Mouse (Mus musculus): ENCODE data around the gene C2cd6. TPM values are rescaled to one million over a fixed set of nuclear protein-coding genes. Genes with fewer than 3 reads are reported as not detected.

The C2cd6 gene
- polyA plus RNA-seq, 1 experiment from 2014 or later = not detected

GRCm38 (mm10) chr1:59056955-59057354, 37.7 kb downstream of the C2cd6 start:
- Histone ChIP-seq H3K4me1 (no peaks in the 10 kb centered on the region), H3K4me2 (no peak overlapping the region), H3K27me3 (no peaks in the 10 kb centered on the region), H3K9me3 (no peaks in the 10 kb centered on the region), H3K4me3 (no peak overlapping the region), H3K36me3 (no peaks in the 10 kb centered on the region), H3K27ac (no peak overlapping the region), H3K9ac (no peak overlapping the region)
- 63% methylated on average over 2 of the region's 2 CpGs for WGBS
- no peak for ATAC-seq (ENCODE audit: insufficient number of reproducible peaks, insufficient read depth, low FRiP score, low TSS enrichment, low read depth)

- no peak for ATAC-seq (ENCODE audit: insufficient number of reproducible peaks, insufficient read depth, low FRiP score, low TSS enrichment, low read depth)
- 62% methylated on average over 2 of the region's 2 CpGs for WGBS
- no peaks in the 10 kb centered on the region for H3K9me3 ChIP-seq
- H3K9ac ChIP-seq = no peak overlapping the region
- no peaks in the 10 kb centered on the region for H3K27me3 ChIP-seq
- H3K4me3 ChIP-seq = no peak overlapping the region
- no peaks in the 10 kb centered on the region for H3K4me1 ChIP-seq
- no peak overlapping the region for H3K4me2 ChIP-seq
- H3K27ac ChIP-seq = no peak overlapping the region
- no peaks in the 10 kb centered on the region for H3K36me3 ChIP-seq
These were observed 43.4 kb downstream of the C2cd6 start for GRCm38 (mm10) chr1:59051306-59051705.

GRCm38 (mm10) chr1:59037723-59038122, 57.0 kb downstream of the C2cd6 start:
- Histone ChIP-seq H3K4me2 (no peak overlapping the region), H3K36me3 (no peaks in the 10 kb centered on the region), H3K9me3 (no peaks in the 10 kb centered on the region), H3K4me1 (no peaks in the 10 kb centered on the region), H3K27me3 (no peaks in the 10 kb centered on the region), H3K27ac (no peak overlapping the region), H3K9ac (no peak overlapping the region), H3K4me3 (no peak overlapping the region)
- no peak for ATAC-seq (ENCODE audit: insufficient number of reproducible peaks, insufficient read depth, low FRiP score, low TSS enrichment, low read depth)
- WGBS = 66% methylated on average over 5 of the region's 5 CpGs

- Histone ChIP-seq H3K27ac (no peak overlapping the region), H3K36me3 (no peaks in the 10 kb centered on the region), H3K27me3 (no peaks in the 10 kb centered on the region), H3K4me3 (no peak overlapping the region), H3K4me2 (no peak overlapping the region), H3K4me1 (no peaks in the 10 kb centered on the region), H3K9me3 (peaks cover 5% of the 10 kb centered on the region; the same call in 1 of the 2 replicates), H3K9ac (no peak overlapping the region)
- 79% methylated on average over 3 of the region's 3 CpGs for WGBS
- ATAC-seq (ENCODE audit: insufficient number of reproducible peaks, insufficient read depth, low FRiP score, low TSS enrichment, low read depth) = no peak
These were observed 73.1 kb downstream of the C2cd6 start for GRCm38 (mm10) chr1:59021556-59021955.

GRCm38 (mm10) chr1:59009250-59009649, 85.5 kb downstream of the C2cd6 start:
- Histone ChIP-seq H3K27ac (no peak overlapping the region), H3K4me2 (no peak overlapping the region), H3K27me3 (no peaks in the 10 kb centered on the region), H3K4me1 (no peaks in the 10 kb centered on the region), H3K9ac (no peak overlapping the region), H3K36me3 (no peaks in the 10 kb centered on the region), H3K9me3 (no peaks in the 10 kb centered on the region), H3K4me3 (no peak overlapping the region)
- 29% methylated on average over 4 of the region's 4 CpGs for WGBS
- ATAC-seq (ENCODE audit: insufficient number of reproducible peaks, insufficient read depth, low FRiP score, low TSS enrichment, low read depth) = no peak

Other genes starting within 250 kb of the C2cd6 start
- 11.3 and 12.2 TPM in 2 replicates for gene Trak2, start 121.5 kb downstream of the C2cd6 start, polyA plus RNA-seq (2015; fragmentation: Nextera tagmentation; extraction: Ambion mirVana)
- 29.8 and 30.7 TPM in 2 replicates for gene Stradb, start 121.4 kb downstream of the C2cd6 start, polyA plus RNA-seq (2015; fragmentation: Nextera tagmentation; extraction: Ambion mirVana)
- 36.7 and 37.3 TPM in 2 replicates for gene Tmem237, start 25.5 kb upstream of the C2cd6 start, polyA plus RNA-seq (2015; fragmentation: Nextera tagmentation; extraction: Ambion mirVana)
- 0.38 and 0.48 TPM in 2 replicates for gene Mpp4, start 68.5 kb upstream of the C2cd6 start, polyA plus RNA-seq (2015; fragmentation: Nextera tagmentation; extraction: Ambion mirVana)
- gene Als2, start 142.3 kb upstream of the C2cd6 start, polyA plus RNA-seq (2015; fragmentation: Nextera tagmentation; extraction: Ambion mirVana) = 9.4 and 9.7 TPM in 2 replicates
- gene Cdk15, start 162.0 kb upstream of the C2cd6 start, polyA plus RNA-seq (2015; fragmentation: Nextera tagmentation; extraction: Ambion mirVana) = 0.67 and 1.1 TPM in 2 replicates

All from embryonic facial prominence, embryonic 13.5 days (tissue).